Mouse (Mus musculus): ENCODE measurements around the gene Rnf135. TPM values are rescaled to one million over a fixed set of nuclear protein-coding genes. Genes with fewer than 3 reads are reported as not detected.
"Not testable (repeated sequence)": the region's sequence is repeated elsewhere in the genome, so short reads cannot be mapped to it uniquely, and the experiment has no call there.

Gene Rnf135
- polyA plus RNA-seq, 1 experiment from 2014 or later: 10.6 TPM

DNA sequence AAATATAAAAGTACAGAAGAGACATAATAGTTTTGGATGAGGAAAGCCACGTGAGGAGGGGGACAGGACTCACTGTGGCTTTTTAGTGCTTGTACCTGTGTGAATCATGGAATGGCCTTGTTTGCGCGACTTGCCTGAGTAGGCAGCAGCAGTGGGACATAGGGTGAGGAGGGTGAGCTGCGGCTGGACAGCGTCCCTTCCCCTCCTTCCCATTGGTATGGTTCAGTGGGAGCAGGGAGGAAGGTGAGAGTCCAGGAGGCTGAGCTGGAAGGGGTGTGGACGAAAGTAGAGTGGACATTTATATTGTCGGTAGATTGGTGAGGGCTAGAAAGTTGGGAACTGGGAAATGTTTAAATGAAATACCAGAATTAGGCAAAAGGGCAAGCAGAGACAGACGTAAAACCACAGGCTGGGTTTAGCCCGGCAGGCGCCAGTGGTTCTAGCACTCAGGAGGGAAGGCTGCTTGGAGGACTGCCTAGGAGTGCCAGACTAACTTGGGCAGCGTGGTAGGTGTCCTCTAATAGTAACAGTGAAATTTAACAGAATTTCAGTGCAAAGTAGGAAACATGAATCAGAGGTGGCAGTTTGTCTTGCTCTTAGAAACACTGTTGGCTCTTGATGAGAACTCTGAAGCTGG is 35.1 kb downstream of the Rnf135 start:
- peaks cover 56% of the 10 kb centered on the region for H3K36me3 ChIP-seq (ENCODE audit: control insufficient read depth, insufficient read depth, low read length)

DNA sequence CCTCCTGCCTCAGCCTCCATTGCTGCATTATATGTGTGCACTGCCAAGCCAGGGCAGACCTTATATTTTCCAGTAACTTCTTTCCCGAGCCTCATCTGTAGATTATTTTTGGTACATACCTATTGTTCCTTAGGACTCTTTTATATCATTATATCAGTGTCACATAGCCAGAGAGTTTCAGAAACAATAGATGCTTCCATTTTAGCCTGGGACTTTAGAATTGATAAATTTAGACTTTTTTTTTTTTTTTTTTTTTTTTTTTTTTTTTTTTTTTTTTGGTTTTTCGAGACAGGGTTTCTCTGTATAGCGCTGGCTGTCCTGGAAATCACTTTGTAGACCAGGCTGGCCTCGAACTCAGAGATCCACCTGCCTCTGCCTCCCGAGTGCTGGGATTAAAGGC is 46.4 kb downstream of the Rnf135 start:
- H3K4me3 ChIP-seq (ENCODE audit: control insufficient read depth in 1 of 2, insufficient read depth in 1 of 2, low read depth in 1 of 2, low read length in 2 of 2); ATAC-seq (ENCODE audit: insufficient number of reproducible peaks, insufficient read depth, low FRiP score, low read depth); H3K9me3 ChIP-seq (ENCODE audit: control insufficient read depth, low read length); H3K4me1 ChIP-seq (ENCODE audit: control insufficient read depth in 2 of 2, insufficient read depth in 2 of 2, low read length in 2 of 2); H3K27me3 ChIP-seq (ENCODE audit: control insufficient read depth, insufficient read depth, low read length); H3K4me2 ChIP-seq (ENCODE audit: low read length); H3K27ac ChIP-seq (replicated peaks in 1 of 2; ENCODE audit: control insufficient read depth in 1 of 2, insufficient read depth in 1 of 2, low read depth in 2 of 2, low read length in 2 of 2); H3K9ac ChIP-seq (ENCODE audit: low read length): not testable (repeated sequence)
- 84% methylated on average over 5 of the region's 5 CpGs for WGBS
- H3K36me3 ChIP-seq (ENCODE audit: control insufficient read depth, insufficient read depth, low read length): peaks cover 87% of the 10 kb centered on the region

More for the DNA sequence above, 35.1 kb downstream of the Rnf135 start:
- H3K27me3 ChIP-seq (ENCODE audit: control insufficient read depth, insufficient read depth, low read length): no peaks in the 10 kb centered on the region
- H3K27ac ChIP-seq (replicated peaks in 1 of 2; ENCODE audit: control insufficient read depth in 1 of 2, insufficient read depth in 1 of 2, low read depth in 2 of 2, low read length in 2 of 2): no peak overlapping the region
- H3K9me3 ChIP-seq (ENCODE audit: control insufficient read depth, low read length): no peaks in the 10 kb centered on the region
- no peaks in the 10 kb centered on the region for H3K4me1 ChIP-seq (ENCODE audit: control insufficient read depth in 2 of 2, insufficient read depth in 2 of 2, low read length in 2 of 2)
- ATAC-seq (ENCODE audit: insufficient number of reproducible peaks, insufficient read depth, low FRiP score, low read depth): no peak
- H3K4me2 ChIP-seq (ENCODE audit: low read length): no peak overlapping the region
- no peak overlapping the region for H3K9ac ChIP-seq (ENCODE audit: low read length)
- 82% methylated on average over 11 of the region's 11 CpGs for WGBS
- no peak overlapping the region for H3K4me3 ChIP-seq (ENCODE audit: control insufficient read depth in 1 of 2, insufficient read depth in 1 of 2, low read depth in 1 of 2, low read length in 2 of 2)

DNA sequence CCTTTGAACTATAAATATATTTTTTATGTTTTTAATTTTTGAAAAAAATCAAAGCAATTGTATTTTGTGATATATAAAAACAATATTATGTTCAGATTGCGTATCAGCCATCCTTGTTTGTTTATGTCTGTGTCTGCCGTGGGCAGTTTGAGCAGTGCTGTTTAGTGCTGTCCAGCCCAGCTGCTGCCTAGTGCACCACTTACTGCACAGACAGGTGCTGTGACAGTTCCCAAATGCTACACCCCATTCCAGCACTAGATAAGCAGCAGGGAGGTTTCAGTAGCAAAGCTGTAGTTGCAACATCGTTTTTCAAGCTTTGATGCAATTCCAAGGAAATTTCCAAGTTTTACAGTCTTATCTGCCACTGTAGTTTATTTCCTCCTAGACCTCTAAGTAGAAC is 53.6 kb downstream of the Rnf135 start:
- Histone ChIP-seq H3K36me3 (ENCODE audit: control insufficient read depth, insufficient read depth, low read length) (peaks cover 67% of the 10 kb centered on the region), H3K9ac (ENCODE audit: low read length) (no peak overlapping the region), H3K27me3 (ENCODE audit: control insufficient read depth, insufficient read depth, low read length) (no peaks in the 10 kb centered on the region), H3K9me3 (ENCODE audit: control insufficient read depth, low read length) (no peaks in the 10 kb centered on the region), H3K4me1 (ENCODE audit: control insufficient read depth in 2 of 2, insufficient read depth in 2 of 2, low read length in 2 of 2) (no peaks in the 10 kb centered on the region), H3K27ac (replicated peaks in 1 of 2; ENCODE audit: control insufficient read depth in 1 of 2, insufficient read depth in 1 of 2, low read depth in 2 of 2, low read length in 2 of 2) (no peak overlapping the region), H3K4me2 (ENCODE audit: low read length) (no peak overlapping the region), H3K4me3 (ENCODE audit: control insufficient read depth in 1 of 2, insufficient read depth in 1 of 2, low read depth in 1 of 2, low read length in 2 of 2) (no peak overlapping the region)
- ATAC-seq (ENCODE audit: insufficient number of reproducible peaks, insufficient read depth, low FRiP score, low read depth): no peak
- 57% methylated on average over 3 of the region's 3 CpGs for WGBS

DNA sequence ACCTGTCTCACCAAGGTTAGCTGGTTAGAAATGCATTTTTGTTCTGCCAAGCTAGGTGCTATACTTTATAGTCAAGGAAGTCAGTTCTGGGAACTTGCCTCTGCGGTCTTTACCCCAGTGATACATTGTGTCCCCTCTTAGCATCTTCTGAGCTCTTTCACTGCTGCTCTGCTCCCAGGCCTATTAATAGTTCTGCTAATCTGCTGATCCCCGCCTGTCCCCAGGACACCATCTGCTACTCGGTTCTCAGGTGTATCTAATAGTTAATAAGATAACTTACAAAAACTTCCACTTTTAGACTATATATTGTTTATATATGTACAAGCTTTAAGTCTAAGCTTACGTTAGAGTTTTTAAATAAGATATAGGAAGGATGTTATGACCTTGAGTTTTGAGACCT is 54.7 kb downstream of the Rnf135 start:
- WGBS: 50% methylated on average over 4 of the region's 4 CpGs
- Histone ChIP-seq H3K4me3 (ENCODE audit: control insufficient read depth in 1 of 2, insufficient read depth in 1 of 2, low read depth in 1 of 2, low read length in 2 of 2) (no peak overlapping the region), H3K27ac (replicated peaks in 1 of 2; ENCODE audit: control insufficient read depth in 1 of 2, insufficient read depth in 1 of 2, low read depth in 2 of 2, low read length in 2 of 2) (no peak overlapping the region), H3K36me3 (ENCODE audit: control insufficient read depth, insufficient read depth, low read length) (peaks cover 67% of the 10 kb centered on the region), H3K27me3 (ENCODE audit: control insufficient read depth, insufficient read depth, low read length) (no peaks in the 10 kb centered on the region), H3K9me3 (ENCODE audit: control insufficient read depth, low read length) (no peaks in the 10 kb centered on the region), H3K9ac (ENCODE audit: low read length) (no peak overlapping the region), H3K4me1 (ENCODE audit: control insufficient read depth in 2 of 2, insufficient read depth in 2 of 2, low read length in 2 of 2) (no peaks in the 10 kb centered on the region), H3K4me2 (ENCODE audit: low read length) (no peak overlapping the region)
- no peak for ATAC-seq (ENCODE audit: insufficient number of reproducible peaks, insufficient read depth, low FRiP score, low read depth)

DNA sequence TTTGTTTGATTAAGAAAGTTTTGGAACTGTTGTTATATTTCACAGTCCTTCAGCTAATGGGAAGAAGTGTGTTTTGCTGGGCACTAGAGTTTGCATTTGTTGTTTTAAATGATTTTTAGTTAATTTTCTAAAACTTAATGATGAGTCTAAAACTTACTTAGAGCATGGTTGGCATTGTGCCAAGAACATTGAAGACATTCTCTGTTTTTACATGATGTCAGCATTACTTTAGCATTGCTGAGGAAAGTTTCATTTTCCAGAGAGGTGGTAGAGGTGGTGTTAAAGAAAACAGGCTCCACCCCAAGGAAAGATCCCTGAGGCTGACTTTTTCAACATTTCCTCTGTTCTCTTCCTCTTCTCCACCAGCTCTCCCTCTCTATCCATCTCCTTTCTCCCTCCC is 63.4 kb downstream of the Rnf135 start:
- peaks cover 94% of the 10 kb centered on the region for H3K36me3 ChIP-seq (ENCODE audit: control insufficient read depth, insufficient read depth, low read length)
- ATAC-seq (ENCODE audit: insufficient number of reproducible peaks, insufficient read depth, low FRiP score, low read depth): no peak
- H3K9ac ChIP-seq (ENCODE audit: low read length): no peak overlapping the region
- H3K4me3 ChIP-seq (ENCODE audit: control insufficient read depth in 1 of 2, insufficient read depth in 1 of 2, low read depth in 1 of 2, low read length in 2 of 2): no peak overlapping the region
- peaks cover 3 to 9% of the 10 kb centered on the region in 2 experiments; a peak in 3 of 4 replicates for H3K4me1 ChIP-seq (ENCODE audit: control insufficient read depth in 2 of 2, insufficient read depth in 2 of 2, low read length in 2 of 2)
- H3K27ac ChIP-seq (replicated peaks in 1 of 2; ENCODE audit: control insufficient read depth in 1 of 2, insufficient read depth in 1 of 2, low read depth in 2 of 2, low read length in 2 of 2): no peak overlapping the region
- H3K9me3 ChIP-seq (ENCODE audit: control insufficient read depth, low read length): no peaks in the 10 kb centered on the region
- no peak overlapping the region for H3K4me2 ChIP-seq (ENCODE audit: low read length)
- no peaks in the 10 kb centered on the region for H3K27me3 ChIP-seq (ENCODE audit: control insufficient read depth, insufficient read depth, low read length)

DNA sequence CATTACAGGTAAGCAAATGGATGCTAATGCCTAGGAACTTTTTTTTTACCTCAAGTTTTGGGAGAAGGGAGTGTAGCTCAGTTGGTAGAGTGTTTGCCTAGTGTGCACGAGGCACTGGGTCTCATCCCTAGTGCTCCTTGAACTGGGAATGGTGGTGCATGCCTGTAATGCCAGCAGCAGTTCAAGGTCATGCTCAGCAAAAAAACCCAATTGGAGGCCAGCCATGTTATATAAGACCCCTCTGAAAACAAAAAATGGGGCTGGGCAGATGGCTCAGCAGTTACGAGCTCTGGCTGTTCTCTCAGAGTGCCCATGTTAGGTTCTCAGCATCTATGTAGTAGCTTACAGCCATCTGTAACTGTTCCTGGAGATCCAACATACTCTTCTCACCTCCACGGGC is 64.9 kb downstream of the Rnf135 start:
- no peaks in the 10 kb centered on the region for H3K27me3 ChIP-seq (ENCODE audit: control insufficient read depth, insufficient read depth, low read length)
- H3K27ac ChIP-seq (replicated peaks in 1 of 2; ENCODE audit: control insufficient read depth in 1 of 2, insufficient read depth in 1 of 2, low read depth in 2 of 2, low read length in 2 of 2): no peak overlapping the region
- no peak for ATAC-seq (ENCODE audit: insufficient number of reproducible peaks, insufficient read depth, low FRiP score, low read depth)
- peaks cover 92% of the 10 kb centered on the region for H3K36me3 ChIP-seq (ENCODE audit: control insufficient read depth, insufficient read depth, low read length)
- WGBS: 91% methylated on average over 3 of the region's 3 CpGs
- no peak overlapping the region for H3K9ac ChIP-seq (ENCODE audit: low read length)
- H3K4me2 ChIP-seq (ENCODE audit: low read length): no peak overlapping the region
- no peaks in the 10 kb centered on the region for H3K9me3 ChIP-seq (ENCODE audit: control insufficient read depth, low read length)
- peaks cover 3 to 9% of the 10 kb centered on the region in 2 experiments; a peak in 3 of 4 replicates for H3K4me1 ChIP-seq (ENCODE audit: control insufficient read depth in 2 of 2, insufficient read depth in 2 of 2, low read length in 2 of 2)
- no peak overlapping the region for H3K4me3 ChIP-seq (ENCODE audit: control insufficient read depth in 1 of 2, insufficient read depth in 1 of 2, low read depth in 1 of 2, low read length in 2 of 2)

Other genes with a start within 250 kb of the Rnf135 start
- 32.7 and 33.2 TPM in 2 replicates for gene Utp6, start 221.5 kb upstream of the Rnf135 start, polyA plus RNA-seq (2014; fragmentation: Nextera tagmentation; extraction: Ambion mirVana)
- 20.8 TPM in 2 replicates for gene Suz12, start 190.7 kb upstream of the Rnf135 start, polyA plus RNA-seq (2014; fragmentation: Nextera tagmentation; extraction: Ambion mirVana)
- 32.5 and 33.3 TPM in 2 replicates for gene Crlf3, start 102.9 kb upstream of the Rnf135 start, polyA plus RNA-seq (2014; fragmentation: Nextera tagmentation; extraction: Ambion mirVana)
- gene Atad5, start 94.5 kb upstream of the Rnf135 start, polyA plus RNA-seq (2014; fragmentation: Nextera tagmentation; extraction: Ambion mirVana): 5.3 and 5.6 TPM in 2 replicates
- 28.3 and 29.4 TPM in 2 replicates for gene Tefm, start 41.7 kb upstream of the Rnf135 start, polyA plus RNA-seq (2014; fragmentation: Nextera tagmentation; extraction: Ambion mirVana)
- 1.6 and 2.1 TPM in 2 replicates for gene Adap2, start 29.7 kb upstream of the Rnf135 start, polyA plus RNA-seq (2014; fragmentation: Nextera tagmentation; extraction: Ambion mirVana)
- 71.3 and 75.2 TPM in 2 replicates for gene Rhot1, start 25.2 kb downstream of the Rnf135 start, polyA plus RNA-seq (2014; fragmentation: Nextera tagmentation; extraction: Ambion mirVana)
- 1.0 and 1.7 TPM in 2 replicates for gene Rhbdl3, start 117.1 kb downstream of the Rnf135 start, polyA plus RNA-seq (2014; fragmentation: Nextera tagmentation; extraction: Ambion mirVana)
- gene 5730455P16Rik, start 194.2 kb downstream of the Rnf135 start, polyA plus RNA-seq (2014; fragmentation: Nextera tagmentation; extraction: Ambion mirVana): 17.1 and 19.8 TPM in 2 replicates
- 163 and 165 TPM in 2 replicates for gene Zfp207, start 199.4 kb downstream of the Rnf135 start, polyA plus RNA-seq (2014; fragmentation: Nextera tagmentation; extraction: Ambion mirVana)
- 174 and 182 TPM in 2 replicates for gene Psmd11, start 244.8 kb downstream of the Rnf135 start, polyA plus RNA-seq (2014; fragmentation: Nextera tagmentation; extraction: Ambion mirVana)

Measured in heart, embryonic 14.5 days (tissue).